Mouse (Mus musculus) forebrain, embryonic 15.5 days (tissue): ENCODE measurements at regions not wholly inside any gene's neighbourhood (a gene's known extent, or its start where the extent isn't known, plus 50 kb on each side); places are given as distances from the start of the nearest gene placed in this dataset.

Source experiments
- ATAC-seq: fragments of 200-750 bp; cut with Nextera tagmentation; replicated peaks from 2 replicates; pipeline ENCODE4 v1.8.0; 2017; ENCODE audit warnings: mild to moderate bottlenecking, moderate TSS enrichment, moderate library complexity
- H3K27ac ChIP-seq: fragments of 300-500 bp; sonication (generic); replicated peaks from 2 replicates; pipeline ENCODE4 v1.5.1; 2015; ENCODE audit warnings: mild to moderate bottlenecking, inconsistent platforms
- H3K27me3 ChIP-seq: fragments of 300-500 bp; sonication (generic); 2 replicates; pipeline ENCODE4 v1.6.1; 2015; ENCODE audit warnings: inconsistent platforms
- H3K36me3 ChIP-seq: fragments of 300-500 bp; sonication (generic); 2 replicates; pipeline ENCODE4 v1.6.1; 2015; ENCODE audit warnings: mild to moderate bottlenecking, inconsistent platforms
- H3K4me1 ChIP-seq: fragments of 300-500 bp; sonication (generic); 2 replicates; pipeline ENCODE4 v1.6.1; 2015; ENCODE audit warnings: inconsistent platforms
- H3K4me2 ChIP-seq: fragments of 300-500 bp; sonication (generic); replicated peaks from 2 replicates; pipeline ENCODE4 v1.6.1; 2015; ENCODE audit warnings: mild to moderate bottlenecking, inconsistent platforms
- H3K4me3 ChIP-seq: fragments of 300-500 bp; sonication (generic); 2 replicates; pipeline ENCODE4 v1.5.1; 2015; ENCODE audit warnings: mild to moderate bottlenecking, inconsistent platforms
- H3K9ac ChIP-seq: fragments of 300-500 bp; sonication (generic); replicated peaks from 2 replicates; pipeline ENCODE4 v1.6.1; 2015; ENCODE audit warnings: mild to moderate bottlenecking, inconsistent platforms
- H3K9me3 ChIP-seq: fragments of 300-500 bp; sonication (generic); 2 replicates; pipeline ENCODE4 v1.6.1; 2016; ENCODE audit warnings: inconsistent platforms
- WGBS: fragments of 180-500 bp; shearing (Covaris S2); methylation state at CpG from one replicate; pipeline ENCODE4 v1.1.7; 2015; ENCODE audit warnings: mixed read lengths; 5-methylcytosine and 5-hydroxymethylcytosine counted together

DNA sequence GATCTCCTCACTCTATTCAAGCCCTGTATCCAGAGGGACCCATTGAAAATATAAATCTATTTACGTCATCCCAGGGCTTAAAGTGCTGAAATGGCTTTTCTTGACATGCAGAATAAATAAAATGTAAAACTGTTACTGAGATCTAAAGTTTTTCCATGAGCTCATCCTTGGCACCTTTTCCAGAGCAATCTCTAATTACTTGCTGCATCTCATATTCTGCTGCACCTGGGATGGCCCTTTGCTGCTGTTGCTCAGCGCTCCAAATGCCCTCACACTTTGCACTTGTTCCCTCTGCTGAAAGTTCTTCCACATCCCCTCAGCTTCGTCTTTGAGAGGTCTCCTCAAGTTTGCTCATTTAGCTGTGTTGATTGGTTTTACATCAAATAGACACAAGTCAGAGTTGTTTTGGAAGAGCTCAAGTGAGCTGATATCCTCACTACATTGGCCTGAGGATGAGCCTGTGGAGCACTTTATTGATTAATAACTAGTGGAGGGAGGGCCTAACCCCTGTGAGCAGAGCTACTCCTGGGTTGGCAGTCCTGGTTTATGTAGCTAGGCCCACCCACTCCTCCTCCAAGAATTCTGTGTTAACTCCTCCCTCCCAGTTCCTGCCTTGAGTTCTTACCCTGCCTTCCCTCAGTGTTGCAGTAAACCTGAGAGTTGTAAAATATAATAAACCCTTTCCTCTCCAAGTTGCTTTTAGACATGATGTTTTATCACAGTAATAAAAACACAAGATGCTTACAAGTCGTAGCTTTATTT lies 681.2 kb upstream of the Nr3c2 start:
- Histone ChIP-seq H3K4me1 (no peaks in the 10 kb centered on the region), H3K9me3 (no peaks in the 10 kb centered on the region), H3K4me3 (no peak overlapping the region), H3K4me2 (no peak overlapping the region), H3K27ac (no peak overlapping the region), H3K9ac (no peak overlapping the region), H3K27me3 (no peaks in the 10 kb centered on the region), H3K36me3 (no peaks in the 10 kb centered on the region)
- ATAC-seq = no peak
- WGBS = 77% methylated on average over 4 of the region's 4 CpGs

- no peak for ATAC-seq
- H3K4me1 ChIP-seq = no peaks in the 10 kb centered on the region
- no peaks in the 10 kb centered on the region for H3K27me3 ChIP-seq
- no peaks in the 10 kb centered on the region for H3K9me3 ChIP-seq
- H3K4me3 ChIP-seq = no peak overlapping the region
- WGBS = 34% methylated on average over 1 of the region's 1 CpGs
- H3K27ac ChIP-seq = no peak overlapping the region
- H3K4me2 ChIP-seq = no peak overlapping the region
- no peaks in the 10 kb centered on the region for H3K36me3 ChIP-seq
- no peak overlapping the region for H3K9ac ChIP-seq
Observed at GRCm38 (mm10) chr8:76230847-76231246, 668.4 kb upstream of the Nr3c2 start.

GRCm38 (mm10) chr8:76249194-76249593 lies 650.0 kb upstream of the Nr3c2 start:
- no peak for ATAC-seq
- Histone ChIP-seq H3K4me1 (peaks cover 9% of the 10 kb centered on the region), H3K4me2 (no peak overlapping the region), H3K27ac (no peak overlapping the region), H3K9me3 (no peaks in the 10 kb centered on the region), H3K4me3 (no peak overlapping the region), H3K27me3 (no peaks in the 10 kb centered on the region), H3K36me3 (no peaks in the 10 kb centered on the region), H3K9ac (no peak overlapping the region)
- 82% methylated on average over 3 of the region's 3 CpGs for WGBS

- Histone ChIP-seq H3K9ac (no peak overlapping the region), H3K9me3 (no peaks in the 10 kb centered on the region), H3K4me2 (no peak overlapping the region), H3K36me3 (no peaks in the 10 kb centered on the region), H3K27ac (peak overlapping the region; percentile 57; the same call in 1 of the 2 replicates), H3K27me3 (no peaks in the 10 kb centered on the region), H3K4me3 (no peak overlapping the region), H3K4me1 (peaks cover 9% of the 10 kb centered on the region)
- ATAC-seq = peak; percentile 90
- WGBS = 14% methylated on average over 9 of the region's 9 CpGs
Observed at GRCm38 (mm10) chr8:76252161-76253010, 646.9 kb upstream of the Nr3c2 start.
